Mouse (Mus musculus): ENCODE data around the gene Gm8332.
"Not testable (repeated sequence)": the region's sequence is repeated elsewhere in the genome, so short reads cannot be mapped to it uniquely, and the experiment has no call there.

The Gm8332 gene

GRCm38 (mm10) chr12:88250000-88250399, at the start of gene Gm8332:
TSS of gene Gm8332 (minus strand) at chr12:88250100.
- not testable (repeated sequence) for DNase-seq (ENCODE audit: low spot score in 2 of 2)

- DNase-seq (ENCODE audit: low spot score in 2 of 2): not testable (repeated sequence)
Measured at GRCm38 (mm10) chr12:88297171-88297570, 47.3 kb upstream of the Gm8332 start.

- not testable (repeated sequence) for DNase-seq (ENCODE audit: low spot score in 2 of 2)
Measured at GRCm38 (mm10) chr12:88293082-88293481, 43.2 kb upstream of the Gm8332 start.

DNA sequence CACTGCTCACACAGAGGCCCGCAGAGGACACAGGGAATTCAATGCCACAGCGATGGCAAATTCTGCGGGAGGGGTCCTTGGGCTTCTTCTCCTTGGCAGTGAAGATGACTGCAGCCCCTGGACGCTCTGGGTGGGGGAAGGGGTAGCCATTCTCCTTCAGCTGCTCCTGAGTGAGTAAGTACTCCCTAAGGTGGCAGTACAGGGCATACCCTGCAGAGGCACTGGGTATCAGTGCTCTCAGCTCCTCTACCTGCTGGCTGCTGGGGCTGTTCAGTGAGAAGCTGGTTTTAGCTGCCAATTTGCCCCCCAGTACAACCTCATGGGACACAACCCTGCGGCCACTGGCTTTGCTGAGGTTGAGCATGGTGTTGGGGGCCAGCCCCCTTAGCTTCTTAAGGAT, 35.3 kb upstream of the Gm8332 start:
- DNase-seq (ENCODE audit: low spot score in 2 of 2): not testable (repeated sequence)

DNA sequence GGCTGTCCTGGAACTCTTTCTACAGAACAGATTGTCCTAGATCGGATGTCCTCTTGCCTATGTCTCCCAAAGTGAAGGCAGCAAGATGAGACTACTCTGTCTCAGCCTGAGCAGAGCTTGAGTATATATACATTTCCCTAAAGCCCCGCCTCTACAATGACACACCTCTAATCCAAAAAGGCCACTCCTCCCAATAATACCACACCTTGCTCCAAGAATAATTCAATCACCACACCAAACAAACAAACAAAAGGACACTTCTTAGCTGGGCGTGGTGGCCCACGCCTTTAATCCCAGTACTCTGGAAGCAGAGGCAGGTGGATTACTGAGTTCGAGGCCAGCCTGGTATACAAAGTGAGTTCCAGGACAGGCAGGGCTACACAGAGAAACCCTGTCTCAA, 24.5 kb upstream of the Gm8332 start, which contains the start of gene Gm5662:
Gene Gm5662 (minus strand): TSS at position 101 of the 400 bp plus-strand sequence.
- DNase-seq (ENCODE audit: low spot score in 2 of 2): not testable (repeated sequence)

GRCm38 (mm10) chr12:88257241-88257640, 7.3 kb upstream of the Gm8332 start:
- DNase-seq (ENCODE audit: low spot score in 2 of 2): no peak

DNA sequence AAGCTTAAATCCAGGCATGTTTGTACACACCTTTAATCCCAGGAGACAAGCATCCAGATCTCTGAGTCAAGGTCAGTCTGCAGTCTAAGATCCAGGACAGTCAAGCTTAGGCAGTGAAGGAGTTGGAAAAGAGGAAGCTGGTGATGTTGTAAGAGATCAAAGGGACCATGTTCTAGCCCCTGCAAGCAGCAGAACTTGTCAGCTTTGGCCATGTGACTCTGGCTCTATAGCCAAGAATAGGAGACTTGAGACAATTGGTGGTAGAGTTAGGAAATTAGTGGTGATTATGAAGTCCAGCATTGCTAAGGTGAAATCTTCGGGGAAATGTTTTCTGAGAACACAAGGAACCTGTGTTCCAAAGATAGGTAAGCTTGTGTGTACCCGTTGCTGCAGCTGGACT, 6.0 kb upstream of the Gm8332 start:
- DNase-seq (ENCODE audit: low spot score in 2 of 2): not testable (repeated sequence)

DNA sequence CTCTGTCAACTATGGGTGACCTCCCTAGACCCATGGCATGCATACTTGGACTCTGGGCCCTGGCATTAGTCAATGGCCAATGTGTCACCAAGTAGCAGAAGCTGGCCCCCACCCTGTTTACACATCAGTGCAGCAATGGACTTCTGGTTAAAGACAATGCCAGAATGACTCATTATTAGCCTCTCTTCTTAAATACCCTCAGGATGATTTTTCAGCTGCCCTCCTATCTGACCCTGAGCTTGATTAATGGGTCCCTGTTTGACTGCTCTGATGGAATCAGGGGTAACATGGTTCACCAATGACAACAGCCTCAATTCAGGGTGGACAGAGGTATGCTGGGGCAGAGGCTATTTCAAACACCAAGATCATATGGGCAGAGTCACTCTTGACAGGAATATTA, 4.1 kb downstream of the Gm8332 start:
- not testable (repeated sequence) for DNase-seq (ENCODE audit: low spot score in 2 of 2)

DNA sequence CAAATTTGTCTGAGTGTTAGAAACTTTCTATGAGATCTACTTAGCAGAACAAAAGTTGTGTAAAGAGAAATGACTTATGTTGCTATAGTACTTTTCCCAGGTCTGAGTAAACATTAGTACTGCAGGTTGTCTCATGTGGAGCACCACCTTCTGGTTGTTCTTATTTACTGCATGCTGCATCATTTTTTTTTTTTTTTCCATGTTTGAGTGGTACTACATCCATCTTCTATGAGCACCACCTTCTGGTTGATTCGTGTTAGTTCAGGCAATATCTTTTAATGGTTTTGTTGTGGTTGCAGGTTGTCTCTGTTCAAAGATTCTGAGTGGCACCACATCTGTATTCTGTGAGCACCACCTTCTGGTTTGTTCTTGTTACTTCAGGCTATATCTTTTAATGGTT, 7.0 kb downstream of the Gm8332 start:
- DNase-seq (ENCODE audit: low spot score in 2 of 2): not testable (repeated sequence)

GRCm38 (mm10) chr12:88219445-88219844, 30.5 kb downstream of the Gm8332 start:
- no peak for DNase-seq (ENCODE audit: low spot score in 2 of 2)

- DNase-seq (ENCODE audit: low spot score in 2 of 2): not testable (repeated sequence)
Measured at GRCm38 (mm10) chr12:88218059-88218458, 31.8 kb downstream of the Gm8332 start.

GRCm38 (mm10) chr12:88214641-88215040, 35.3 kb downstream of the Gm8332 start:
- no peak for DNase-seq (ENCODE audit: low spot score in 2 of 2)

DNA sequence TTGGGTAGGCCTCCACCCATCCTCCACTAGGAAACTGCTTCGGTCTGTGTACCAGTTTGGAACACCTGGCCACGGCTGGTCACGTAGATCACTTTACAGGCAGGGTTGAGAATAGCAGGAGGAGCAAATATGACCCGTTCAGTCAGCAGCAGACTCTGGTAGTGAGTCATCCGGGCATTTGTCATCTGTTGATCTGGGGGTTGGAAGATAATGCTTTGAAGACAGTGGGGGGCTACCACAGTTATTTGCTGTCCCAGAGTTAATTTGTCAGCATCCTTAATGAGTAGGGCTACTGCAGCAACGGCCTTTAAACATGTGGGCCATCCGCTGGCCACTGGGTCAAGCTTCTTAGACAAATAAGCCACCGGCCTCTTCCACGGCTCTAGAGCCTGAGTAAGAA, 38.4 kb downstream of the Gm8332 start:
- not testable (repeated sequence) for DNase-seq (ENCODE audit: low spot score in 2 of 2)

DNA sequence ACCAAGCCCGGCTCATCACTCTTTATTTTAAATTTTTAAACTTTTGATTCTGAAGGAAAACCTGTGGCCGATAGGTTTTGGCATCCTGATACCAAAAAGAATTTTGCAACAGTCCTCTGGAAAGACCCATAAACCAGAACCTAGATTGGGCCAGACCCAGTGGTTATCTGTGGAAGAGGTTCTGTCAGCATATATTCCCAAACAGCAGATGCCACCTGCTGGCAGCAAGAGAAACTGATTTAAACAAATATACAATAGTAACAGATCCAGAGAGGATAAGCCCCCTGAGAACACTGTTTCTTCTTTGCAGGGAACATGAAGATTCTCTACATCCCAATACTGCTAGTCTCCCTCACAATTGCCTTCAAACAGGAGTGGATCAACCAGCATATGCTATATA, 47.0 kb downstream of the Gm8332 start:
- no peak for DNase-seq (ENCODE audit: low spot score in 2 of 2)

All from right cerebral cortex, adult 2 months (tissue).